Mouse (Mus musculus) heart, embryonic 10.5 days (tissue): Measurements from ENCODE around the gene Slc12a8. TPM values are rescaled to one million over a fixed set of nuclear protein-coding genes. Genes with fewer than 3 reads are reported as not detected.

Experiments used
- DNase-seq: peaks from one replicate; pipeline ENCODE4 v3.0.0-alpha.2; 2017; ENCODE audit warnings: low spot score
- H3K27ac ChIP-seq: fragments of 300-500 bp; sonication (generic); 2 replicates; pipeline ENCODE4 v1.5.1; 2016; ENCODE audit warnings: mild to moderate bottlenecking
- H3K27me3 ChIP-seq: fragments of 300-500 bp; sonication (generic); 2 replicates; pipeline ENCODE4 v1.6.1; 2016; ENCODE audit warnings: mild to moderate bottlenecking; ENCODE audit not compliant: poor library complexity, insufficient read depth, severe bottlenecking
- H3K36me3 ChIP-seq: fragments of 300-500 bp; sonication (generic); 2 replicates; pipeline ENCODE4 v1.6.1; 2016; ENCODE audit warnings: mild to moderate bottlenecking, moderate library complexity
- H3K4me1 ChIP-seq: fragments of 300-500 bp; sonication (generic); 2 replicates; pipeline ENCODE4 v1.6.1; 2016; ENCODE audit warnings: mild to moderate bottlenecking
- H3K4me3 ChIP-seq: fragments of 300-500 bp; sonication (generic); 2 replicates; pipeline ENCODE4 v1.5.1; 2016; ENCODE audit warnings: mild to moderate bottlenecking, moderate library complexity
- H3K9me3 ChIP-seq: fragments of 300-500 bp; sonication (generic); 2 replicates; pipeline ENCODE4 v1.6.1; 2016; ENCODE audit warnings: mild to moderate bottlenecking, moderate library complexity
- WGBS: fragments of 180-500 bp; shearing (Covaris S2); methylation state at CpG from one replicate; pipeline ENCODE4 v1.1.7; 2016; 5-methylcytosine and 5-hydroxymethylcytosine counted together
- polyA plus RNA-seq: library from polyadenylated mRNA; unstranded; fragments of >200 nt; fragmentation: Nextera tagmentation; extraction: Ambion mirVana; gene quantifications from 2 replicates; pipeline ENCODE4 v1.2.1, GENCODE M21; 2016

Gene Slc12a8
- polyA plus RNA-seq, 1 experiment from 2014 or later: 0.99 TPM

DNA sequence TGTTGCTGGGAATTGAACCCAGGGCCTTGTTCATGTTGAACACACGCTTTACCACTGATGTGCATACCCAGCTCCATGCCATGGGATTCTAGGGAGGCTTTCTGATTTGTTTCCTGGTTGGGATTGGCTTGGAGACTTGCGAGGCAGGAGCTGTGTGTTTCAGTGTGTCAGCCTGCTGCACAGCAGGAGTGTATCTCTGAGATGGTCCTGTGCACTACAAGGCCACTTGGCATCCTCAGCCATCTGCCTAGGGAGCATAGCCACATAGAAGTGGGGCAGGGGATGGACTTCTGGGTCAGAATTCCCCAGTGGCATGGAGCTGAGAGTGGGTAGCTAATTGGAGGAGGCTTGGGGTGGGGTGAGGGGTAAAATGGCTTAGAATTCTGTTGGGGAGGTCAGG, 63.2 kb downstream of the Slc12a8 start:
- Histone ChIP-seq H3K4me3 (0 out of 2 replicates have a peak overlapping the region, but pooled peaks have one; percentile 25), H3K4me1 (peaks cover 88% of the 10 kb centered on the region), H3K9me3 (no peaks in the 10 kb centered on the region), H3K27ac (peak overlapping the region; percentile 86), H3K27me3 (no peaks in the 10 kb centered on the region), H3K36me3 (no peaks in the 10 kb centered on the region)
- 56% methylated on average over 2 of the region's 2 CpGs for WGBS
- DNase-seq: no peak

DNA sequence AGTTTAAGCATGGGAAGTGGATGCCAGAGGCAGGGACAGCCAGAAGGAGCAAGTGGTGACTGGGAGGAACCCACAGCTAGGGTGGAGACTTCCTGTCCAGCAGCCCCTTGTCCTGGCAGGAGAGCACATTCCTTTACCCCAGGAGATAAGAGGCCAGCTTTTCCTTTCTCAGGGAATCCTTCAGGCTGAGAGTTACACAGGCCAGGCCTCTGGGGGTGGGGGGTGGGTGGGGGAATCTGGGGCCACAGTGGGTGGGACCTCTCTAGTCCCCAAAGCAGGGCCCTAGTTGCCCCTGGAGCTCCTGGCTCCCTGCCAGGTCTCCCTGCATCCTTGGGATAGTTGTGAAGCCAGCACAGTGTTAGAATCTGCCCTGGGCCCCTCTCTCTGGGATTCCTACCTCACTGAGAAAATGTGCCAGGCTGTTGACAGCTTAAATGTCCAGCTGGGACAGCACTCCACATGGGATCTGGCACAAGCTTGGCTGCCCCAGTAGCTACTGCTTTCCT, 63.7 kb downstream of the Slc12a8 start:
- Histone ChIP-seq H3K9me3 (no peaks in the 10 kb centered on the region), H3K27me3 (no peaks in the 10 kb centered on the region), H3K36me3 (no peaks in the 10 kb centered on the region), H3K4me1 (peaks cover 86% of the 10 kb centered on the region), H3K27ac (peak overlapping the region; percentile 86), H3K4me3 (0 out of 2 replicates have a peak overlapping the region, but pooled peaks have one; percentile 25)
- DNase-seq: peak; percentile 96

- Histone ChIP-seq H3K27me3 (no peaks in the 10 kb centered on the region), H3K27ac (peak overlapping the region; percentile 86), H3K36me3 (no peaks in the 10 kb centered on the region), H3K4me3 (no peak overlapping the region), H3K9me3 (no peaks in the 10 kb centered on the region), H3K4me1 (peaks cover 78% of the 10 kb centered on the region)
- DNase-seq: no peak
- WGBS: 21% methylated on average over 4 of the region's 4 CpGs
These were observed 64.6 kb downstream of the Slc12a8 start for GRCm38 (mm10) chr16:33581661-33582099.

GRCm38 (mm10) chr16:33582495-33582894, 65.4 kb downstream of the Slc12a8 start:
- DNase-seq: no peak
- H3K9me3 ChIP-seq: no peaks in the 10 kb centered on the region
- no peak overlapping the region for H3K4me3 ChIP-seq
- H3K4me1 ChIP-seq: peaks cover 73% of the 10 kb centered on the region
- H3K27ac ChIP-seq: peak overlapping the region; percentile 86
- no peaks in the 10 kb centered on the region for H3K27me3 ChIP-seq
- no peaks in the 10 kb centered on the region for H3K36me3 ChIP-seq
- WGBS: 83% methylated on average over 8 of the region's 8 CpGs

DNA sequence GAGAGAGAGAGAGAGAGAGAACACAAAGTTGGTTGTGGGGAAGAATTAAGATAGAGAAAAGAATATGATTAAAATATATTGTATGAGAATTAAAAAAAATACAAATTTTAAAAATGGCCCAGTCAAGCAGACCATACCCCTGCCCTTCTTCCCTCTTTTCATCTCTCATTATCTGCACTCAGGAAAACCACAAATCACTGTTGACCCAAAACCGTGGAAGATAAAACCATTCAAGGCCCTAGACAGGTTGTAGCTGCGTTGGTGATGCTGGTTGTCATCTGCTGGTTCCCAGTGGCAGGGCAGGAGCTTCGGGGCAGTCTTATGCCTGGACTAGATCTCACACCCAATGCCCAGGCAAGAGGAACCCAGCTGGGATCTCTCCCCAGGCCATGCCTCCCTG, 66.2 kb downstream of the Slc12a8 start:
- Histone ChIP-seq H3K4me1 (peaks cover 65% of the 10 kb centered on the region), H3K27ac (peak overlapping the region; percentile 88)

DNA sequence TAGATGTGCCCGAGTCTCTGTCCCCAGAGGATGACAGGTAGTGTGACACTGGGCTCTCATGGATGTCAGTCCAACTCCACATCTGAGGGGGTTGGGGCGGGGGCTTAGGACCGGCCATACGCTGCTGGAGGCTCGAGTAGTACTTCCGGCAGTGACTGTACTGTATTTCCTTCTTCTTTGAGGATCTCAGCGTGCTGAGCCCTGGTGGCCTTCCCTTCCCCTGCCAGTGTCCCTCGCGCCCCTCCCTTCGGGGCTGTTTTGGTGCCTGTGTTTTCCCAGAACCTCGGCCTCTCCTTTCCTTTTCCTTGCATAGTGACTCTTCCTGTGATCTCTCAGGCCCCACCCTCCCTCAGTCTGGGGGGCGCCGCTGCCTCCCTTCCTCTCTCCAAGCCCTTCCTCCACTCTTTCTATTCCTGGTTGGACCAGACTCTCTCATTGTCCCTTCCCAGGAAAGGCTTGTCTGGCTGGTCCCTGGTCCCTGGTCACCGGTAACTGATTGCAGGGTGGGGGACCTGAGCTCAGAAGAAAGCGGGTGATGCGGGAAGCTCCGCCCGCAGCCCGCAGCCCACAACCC, 66.8 kb downstream of the Slc12a8 start:
- peak; percentile 82 for DNase-seq

More for the DNA sequence above, 66.2 kb downstream of the Slc12a8 start:
- Histone ChIP-seq H3K4me3 (peak overlapping the region; percentile 44), H3K36me3 (no peaks in the 10 kb centered on the region), H3K9me3 (no peaks in the 10 kb centered on the region), H3K27me3 (no peaks in the 10 kb centered on the region)
- 32% methylated on average over 3 of the region's 3 CpGs for WGBS
- no peak for DNase-seq

GRCm38 (mm10) chr16:33584455-33585082, 67.4 kb downstream of the Slc12a8 start:
- no peaks in the 10 kb centered on the region for H3K36me3 ChIP-seq
- 16% methylated on average over 13 of the region's 13 CpGs for WGBS
- peaks cover 62% of the 10 kb centered on the region for H3K4me1 ChIP-seq
- peak overlapping the region; percentile 44 for H3K4me3 ChIP-seq
- no peaks in the 10 kb centered on the region for H3K27me3 ChIP-seq
- DNase-seq: no peak
- H3K9me3 ChIP-seq: no peaks in the 10 kb centered on the region
- peak overlapping the region; percentile 88 for H3K27ac ChIP-seq

More for the DNA sequence above, 66.8 kb downstream of the Slc12a8 start:
- Histone ChIP-seq H3K4me3 (peak overlapping the region; percentile 44), H3K27me3 (no peaks in the 10 kb centered on the region), H3K36me3 (no peaks in the 10 kb centered on the region), H3K4me1 (peaks cover 60% of the 10 kb centered on the region), H3K9me3 (no peaks in the 10 kb centered on the region), H3K27ac (peak overlapping the region; percentile 88)
- WGBS: 13% methylated on average over 19 of the region's 19 CpGs

GRCm38 (mm10) chr16:33585083-33585460, 67.9 kb downstream of the Slc12a8 start:
- DNase-seq: no peak
- Histone ChIP-seq H3K27me3 (no peaks in the 10 kb centered on the region), H3K4me1 (peaks cover 60% of the 10 kb centered on the region), H3K36me3 (no peaks in the 10 kb centered on the region), H3K9me3 (no peaks in the 10 kb centered on the region), H3K27ac (peak overlapping the region; percentile 88), H3K4me3 (no peak overlapping the region)
- WGBS: 17% methylated on average over 4 of the region's 4 CpGs

GRCm38 (mm10) chr16:33587283-33588127, 70.4 kb downstream of the Slc12a8 start:
- Histone ChIP-seq H3K4me1 (peaks cover 50% of the 10 kb centered on the region), H3K9me3 (no peaks in the 10 kb centered on the region), H3K27ac (peak overlapping the region; percentile 48), H3K27me3 (no peaks in the 10 kb centered on the region), H3K36me3 (no peaks in the 10 kb centered on the region), H3K4me3 (no peak overlapping the region)
- WGBS: 86% methylated on average over 16 of the region's 16 CpGs
- DNase-seq: no peak

GRCm38 (mm10) chr16:33588845-33589244, 71.7 kb downstream of the Slc12a8 start:
- no peaks in the 10 kb centered on the region for H3K27me3 ChIP-seq
- WGBS: 73% methylated on average over 2 of the region's 2 CpGs
- peaks cover 52% of the 10 kb centered on the region for H3K4me1 ChIP-seq
- H3K27ac ChIP-seq: no peak overlapping the region
- no peaks in the 10 kb centered on the region for H3K36me3 ChIP-seq
- H3K9me3 ChIP-seq: no peaks in the 10 kb centered on the region
- no peak for DNase-seq
- no peak overlapping the region for H3K4me3 ChIP-seq

DNA sequence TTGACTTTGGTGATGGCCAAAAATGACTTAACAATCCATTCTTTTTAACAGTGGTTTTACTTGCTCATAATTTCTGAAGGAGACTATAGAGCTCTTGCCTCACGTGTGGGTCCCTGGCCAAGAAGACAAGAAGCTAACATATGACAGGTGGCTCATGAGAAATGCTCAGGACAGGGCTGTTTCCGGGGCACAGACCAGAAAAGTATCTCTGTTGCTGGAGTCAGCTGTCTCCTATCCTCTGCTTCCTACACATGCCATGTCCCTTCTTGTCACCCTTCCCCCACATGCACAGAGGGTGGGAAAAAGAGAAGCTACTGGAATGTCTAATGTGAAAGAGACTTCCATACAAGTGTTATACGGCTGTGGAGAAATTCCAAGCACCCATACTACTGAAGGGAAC, 73.3 kb downstream of the Slc12a8 start:
- Histone ChIP-seq H3K27ac (no peak overlapping the region), H3K4me1 (peaks cover 51% of the 10 kb centered on the region), H3K4me3 (no peak overlapping the region), H3K36me3 (no peaks in the 10 kb centered on the region), H3K9me3 (no peaks in the 10 kb centered on the region), H3K27me3 (no peaks in the 10 kb centered on the region)
- DNase-seq: no peak
- 81% methylated on average over 3 of the region's 3 CpGs for WGBS

GRCm38 (mm10) chr16:33591390-33592067, 74.4 kb downstream of the Slc12a8 start:
- Histone ChIP-seq H3K4me1 (peaks cover 53% of the 10 kb centered on the region), H3K27me3 (no peaks in the 10 kb centered on the region), H3K9me3 (no peaks in the 10 kb centered on the region), H3K36me3 (no peaks in the 10 kb centered on the region), H3K4me3 (no peak overlapping the region), H3K27ac (peak overlapping the region; percentile 67)
- DNase-seq: no peak
- WGBS: 74% methylated on average over 10 of the region's 10 CpGs
